Mouse (Mus musculus) right cerebral cortex, postnatal 36 days (tissue): ENCODE measurements around the gene Suclg2.
"Not testable (repeated sequence)": the region's sequence is repeated elsewhere in the genome, so short reads cannot be mapped to it uniquely, and the experiment has no call there.

Experiments
- DNase-seq, 2 experiments: peaks; one replicate each; pipeline ENCODE4 v3.0.0; 2022; ENCODE audit warnings: low spot score in 2 of 2, mixed read lengths in 1 of 2

Gene Suclg2

GRCm38 (mm10) chr6:95621821-95622220 lies 96.8 kb downstream of the Suclg2 start:
- DNase-seq = peak; percentile 4 to 16

- no peak for DNase-seq
Measured at GRCm38 (mm10) chr6:95620804-95621203, 97.8 kb downstream of the Suclg2 start.

- no peak for DNase-seq
Measured at GRCm38 (mm10) chr6:95619817-95620216, 98.8 kb downstream of the Suclg2 start.

GRCm38 (mm10) chr6:95618434-95618833 lies 100.2 kb downstream of the Suclg2 start:
- no peak for DNase-seq

- DNase-seq = no peak
Measured at GRCm38 (mm10) chr6:95613228-95613627, 105.4 kb downstream of the Suclg2 start.

GRCm38 (mm10) chr6:95612412-95613022 lies 106.1 kb downstream of the Suclg2 start:
- DNase-seq = no peak

GRCm38 (mm10) chr6:95611059-95611458 lies 107.5 kb downstream of the Suclg2 start:
- DNase-seq = no peak

GRCm38 (mm10) chr6:95608123-95608522 lies 110.5 kb downstream of the Suclg2 start:
- no peak for DNase-seq

- DNase-seq = not testable (repeated sequence)
Measured at GRCm38 (mm10) chr6:95600731-95601130, 117.9 kb downstream of the Suclg2 start.

- DNase-seq = no peak
Measured at GRCm38 (mm10) chr6:95596766-95597750, 121.5 kb downstream of the Suclg2 start.

GRCm38 (mm10) chr6:95595852-95596251 lies 122.7 kb downstream of the Suclg2 start:
- DNase-seq = no peak

- no peak for DNase-seq
Measured at GRCm38 (mm10) chr6:95594239-95594638, 124.4 kb downstream of the Suclg2 start.

GRCm38 (mm10) chr6:95592396-95592795 lies 126.2 kb downstream of the Suclg2 start:
- DNase-seq = no peak

GRCm38 (mm10) chr6:95590463-95590862 lies 128.1 kb downstream of the Suclg2 start:
- DNase-seq = no peak

- no peak for DNase-seq
Measured at GRCm38 (mm10) chr6:95587108-95587796, 131.3 kb downstream of the Suclg2 start.

- no peak for DNase-seq
Measured at GRCm38 (mm10) chr6:95581893-95582292, 136.7 kb downstream of the Suclg2 start.

- no peak for DNase-seq
Measured at GRCm38 (mm10) chr6:95579792-95580191, 138.8 kb downstream of the Suclg2 start.

- DNase-seq = no peak
Measured at GRCm38 (mm10) chr6:95575531-95575930, 143.1 kb downstream of the Suclg2 start.

- DNase-seq = no peak
Measured at GRCm38 (mm10) chr6:95574867-95575266, 143.7 kb downstream of the Suclg2 start.

- no peak for DNase-seq
Measured at GRCm38 (mm10) chr6:95574389-95574788, 144.2 kb downstream of the Suclg2 start.

- DNase-seq = no peak
Measured at GRCm38 (mm10) chr6:95573035-95573759, 145.4 kb downstream of the Suclg2 start.

- no peak for DNase-seq
Measured at GRCm38 (mm10) chr6:95571620-95572019, 147.0 kb downstream of the Suclg2 start.
